Mouse (Mus musculus) lung, postnatal 0 days (tissue): ENCODE results near the gene Abcc12. TPM values are rescaled to one million over a fixed set of nuclear protein-coding genes. Genes with fewer than 3 reads are reported as not detected.

Experiments used
- ATAC-seq: fragments of 200-750 bp; cut with Nextera tagmentation; 2 replicates; pipeline ENCODE4 v1.8.0; 2017; ENCODE audit warnings: moderate library complexity
- DNase-seq: peaks from one replicate; pipeline ENCODE4 v3.0.0-alpha.2; 2016; ENCODE audit warnings: low spot score
- H3K27ac ChIP-seq: fragments of 300-500 bp; sonication (generic); 2 replicates; pipeline ENCODE4 v1.5.1; 2014; ENCODE audit warnings: antibody characterized with exemption, mild to moderate bottlenecking, low read length, mixed read lengths
- H3K27me3 ChIP-seq: fragments of 300-500 bp; sonication (generic); replicated peaks from 2 replicates; pipeline ENCODE4 v1.6.1; 2014; ENCODE audit warnings: low read length, mixed read lengths; ENCODE audit not compliant: insufficient read depth
- H3K36me3 ChIP-seq: fragments of 300-500 bp; sonication (generic); 2 replicates; pipeline ENCODE4 v1.6.1; 2014; ENCODE audit warnings: low read length, mixed read lengths; ENCODE audit not compliant: insufficient read depth
- H3K4me1 ChIP-seq: fragments of 300-500 bp; sonication (generic); 2 replicates; pipeline ENCODE4 v1.6.1; 2014; ENCODE audit warnings: antibody characterized with exemption, low read depth, low read length, mixed read lengths; ENCODE audit not compliant: insufficient read depth
- H3K4me2 ChIP-seq: fragments of 300-500 bp; sonication (generic); replicated peaks from 2 replicates; pipeline ENCODE4 v1.6.1; 2014; ENCODE audit warnings: low read depth, mild to moderate bottlenecking, low read length, moderate library complexity, mixed read lengths
- H3K4me3 ChIP-seq: fragments of 300-500 bp; sonication (generic); 2 replicates; pipeline ENCODE4 v1.5.1; 2014; ENCODE audit warnings: low read depth, low read length
- H3K9ac ChIP-seq: fragments of 300-500 bp; sonication (generic); replicated peaks from 2 replicates; pipeline ENCODE4 v1.6.1; 2014; ENCODE audit warnings: low read depth, mild to moderate bottlenecking
- H3K9me3 ChIP-seq: fragments of 300-500 bp; sonication (generic); 2 replicates; pipeline ENCODE4 v1.6.1; 2016; ENCODE audit warnings: low read length, mixed read lengths
- CTCF ChIP-seq: IDR thresholded peaks from 2 replicates; pipeline ENCODE4 v1.5.1; 2016; ENCODE audit warnings: antibody characterized with exemption, mild to moderate bottlenecking
- EP300 ChIP-seq: IDR thresholded peaks from 2 replicates; pipeline ENCODE4 v1.6.1; 2016; ENCODE audit warnings: antibody characterized with exemption, mild to moderate bottlenecking, control low read depth
- WGBS: fragments of 180-500 bp; shearing (Covaris S2); extraction: QIAGEN DNeasy Blood & Tissue Kit; methylation state at CpG from one replicate; pipeline ENCODE4 v1.1.7; 2014; 5-methylcytosine and 5-hydroxymethylcytosine counted together
- polyA plus RNA-seq: library from polyadenylated mRNA; unstranded; fragments of >200 nt; fragmentation: Nextera tagmentation; extraction: Ambion mirVana; gene quantifications from 2 replicates; pipeline ENCODE4 v1.2.1, GENCODE M21; 2015

Gene Abcc12
- polyA plus RNA-seq, 1 experiment from 2014 or later, result 0.30 TPM

GRCm38 (mm10) chr8:86453697-86454480 is 126.6 kb downstream of the Abcc12 start:
- 71% methylated on average over 11 of the region's 11 CpGs for WGBS
- Histone ChIP-seq H3K27ac (no peak overlapping the region), H3K9ac (no peak overlapping the region), H3K4me3 (no peak overlapping the region), H3K4me1 (no peaks in the 10 kb centered on the region), H3K9me3 (no peaks in the 10 kb centered on the region), H3K27me3 (no peaks in the 10 kb centered on the region), H3K4me2 (no peak overlapping the region), H3K36me3 (no peaks in the 10 kb centered on the region)
- no peak for TF ChIP-seq CTCF
- TF ChIP-seq EP300, result no peak
- no peak for DNase-seq
- ATAC-seq, result no peak

GRCm38 (mm10) chr8:86449870-86450515 is 130.5 kb downstream of the Abcc12 start:
- H3K9ac ChIP-seq, result no peak overlapping the region
- H3K9me3 ChIP-seq, result no peaks in the 10 kb centered on the region
- DNase-seq (no peak), ATAC-seq (no peak)
- H3K4me1 ChIP-seq, result no peaks in the 10 kb centered on the region
- no peak for TF ChIP-seq EP300
- no peak for TF ChIP-seq CTCF
- no peak overlapping the region for H3K27ac ChIP-seq
- WGBS, result 87% methylated on average over 4 of the region's 4 CpGs
- no peaks in the 10 kb centered on the region for H3K27me3 ChIP-seq
- H3K4me3 ChIP-seq, result no peak overlapping the region
- no peak overlapping the region for H3K4me2 ChIP-seq
- H3K36me3 ChIP-seq, result no peaks in the 10 kb centered on the region

- Histone ChIP-seq H3K36me3 (no peaks in the 10 kb centered on the region), H3K27ac (no peak overlapping the region), H3K9me3 (no peaks in the 10 kb centered on the region), H3K9ac (no peak overlapping the region), H3K4me3 (no peak overlapping the region), H3K4me1 (no peaks in the 10 kb centered on the region), H3K4me2 (no peak overlapping the region), H3K27me3 (no peaks in the 10 kb centered on the region)
- no peak for TF ChIP-seq EP300
- no peak for TF ChIP-seq CTCF
- no peak for DNase-seq
- 68% methylated on average over 4 of the region's 4 CpGs for WGBS
- no peak for ATAC-seq
Observed at GRCm38 (mm10) chr8:86445516-86445915, 135.0 kb downstream of the Abcc12 start.

GRCm38 (mm10) chr8:86443744-86444143 is 136.7 kb downstream of the Abcc12 start:
- Histone ChIP-seq H3K4me1 (no peaks in the 10 kb centered on the region), H3K9ac (no peak overlapping the region), H3K27me3 (no peaks in the 10 kb centered on the region), H3K36me3 (no peaks in the 10 kb centered on the region), H3K4me3 (no peak overlapping the region), H3K27ac (no peak overlapping the region), H3K4me2 (no peak overlapping the region), H3K9me3 (no peaks in the 10 kb centered on the region)
- 70% methylated on average over 2 of the region's 2 CpGs for WGBS
- TF ChIP-seq CTCF (no peak), EP300 (no peak)
- ATAC-seq (no peak), DNase-seq (no peak)

GRCm38 (mm10) chr8:86438983-86439299 is 141.5 kb downstream of the Abcc12 start:
- Histone ChIP-seq H3K4me2 (no peak overlapping the region), H3K36me3 (no peaks in the 10 kb centered on the region), H3K27ac (no peak overlapping the region), H3K9me3 (no peaks in the 10 kb centered on the region), H3K4me1 (no peaks in the 10 kb centered on the region), H3K9ac (no peak overlapping the region), H3K27me3 (no peaks in the 10 kb centered on the region), H3K4me3 (no peak overlapping the region)
- DNase-seq, result no peak
- 69% methylated on average over 3 of the region's 3 CpGs for WGBS
- TF ChIP-seq CTCF (no peak), EP300 (no peak)
- ATAC-seq, result no peak

GRCm38 (mm10) chr8:86438133-86438982 is 142.1 kb downstream of the Abcc12 start:
- no peaks in the 10 kb centered on the region for H3K4me1 ChIP-seq
- H3K9ac ChIP-seq, result no peak overlapping the region
- H3K4me3 ChIP-seq, result no peak overlapping the region
- no peak overlapping the region for H3K27ac ChIP-seq
- DNase-seq (no peak), ATAC-seq (no peak)
- no peak overlapping the region for H3K4me2 ChIP-seq
- no peaks in the 10 kb centered on the region for H3K36me3 ChIP-seq
- no peaks in the 10 kb centered on the region for H3K9me3 ChIP-seq
- no peaks in the 10 kb centered on the region for H3K27me3 ChIP-seq
- WGBS, result 52% methylated on average over 5 of the region's 5 CpGs
- TF ChIP-seq EP300 (no peak), CTCF (no peak)
